8 mouse cellular contexts compared by ENCODE assay signal in the genomic region with DNA sequence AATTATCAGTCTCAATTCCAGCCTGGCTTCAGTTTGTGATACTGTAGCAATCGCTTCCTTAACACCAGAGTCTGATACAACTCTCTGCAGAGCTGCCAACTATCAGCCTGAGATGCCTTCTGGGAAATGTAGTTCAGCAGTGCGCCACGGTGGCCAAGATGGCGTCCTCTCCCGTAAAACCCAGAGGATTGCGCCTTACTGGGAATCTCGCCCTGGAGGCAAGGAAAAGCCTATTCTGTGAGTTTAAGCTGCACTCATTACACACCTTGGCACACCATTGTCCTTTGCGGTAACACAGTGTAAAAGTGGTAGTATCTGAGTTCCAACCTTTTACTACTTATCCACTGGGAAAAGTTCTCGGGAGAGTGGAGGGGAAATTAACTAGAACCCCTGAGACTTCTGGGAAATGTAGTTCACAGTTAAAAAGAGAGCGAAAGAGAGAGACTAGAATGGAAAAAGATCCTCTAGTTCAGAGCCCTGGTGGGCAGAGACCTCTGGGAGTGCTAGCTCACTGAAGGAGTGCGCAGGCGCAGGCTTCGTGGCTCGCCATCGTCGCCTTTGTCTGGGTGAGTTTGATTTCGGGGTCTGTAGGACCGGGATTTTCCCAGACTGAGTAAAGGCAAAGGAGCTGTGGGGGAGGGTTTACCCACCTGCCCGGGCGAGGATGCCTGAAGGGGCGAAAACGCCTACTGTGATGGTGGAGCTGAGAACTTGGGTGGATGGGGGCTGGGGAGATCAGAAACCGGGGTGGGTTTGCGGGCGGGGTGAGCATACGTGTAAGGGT. TPM values are rescaled to one million over a fixed set of nuclear protein-coding genes. Genes with fewer than 3 reads are reported as not detected.
DNase-seq lines count a peak whose midpoint lies in the region; ATAC-seq and TF ChIP-seq lines count a peak whose summit lies in the region.

A gene (plus strand): TSS at position 132 of the 784 bp plus-strand sequence.

- H3K4me1 ChIP-seq in G1E (ENCODE audit: insufficient read depth, low read depth, low read length): peaks cover 39% of the 10 kb centered on the region
- peaks cover 24% of the 10 kb centered on the region for H3K4me1 ChIP-seq in forebrain, embryonic 16.5 days (replicated peaks; ENCODE audit: control insufficient read depth, insufficient read depth, low read length)
- no peaks in the 10 kb centered on the region for H3K4me1 ChIP-seq in lung, embryonic 14.5 days (ENCODE audit: insufficient read depth)
- peaks cover 7% of the 10 kb centered on the region for H3K4me1 ChIP-seq in olfactory bulb, adult 2 months (ENCODE audit: control insufficient read depth, insufficient read depth, low read length)
- H3K4me1 ChIP-seq in thymus, adult 2 months (replicated peaks; ENCODE audit: control insufficient read depth, insufficient read depth, low read length): peaks cover 22% of the 10 kb centered on the region

- peak within 1 kb of the TSS; percentile 91 for H3K9ac ChIP-seq in forebrain, embryonic 16.5 days (replicated peaks; ENCODE audit: low read depth, low read length)
- peak within 1 kb of the TSS; percentile 71 for H3K9ac ChIP-seq in lung, embryonic 14.5 days

- no peaks in the 10 kb centered on the region for H3K9me3 ChIP-seq in G1E (replicated peaks)
- H3K9me3 ChIP-seq in forebrain, embryonic 16.5 days (ENCODE audit: control insufficient read depth, low read length): no peaks in the 10 kb centered on the region
- no peaks in the 10 kb centered on the region for H3K9me3 ChIP-seq in lung, embryonic 14.5 days (ENCODE audit: low read depth, low read length)

- ATAC-seq in G1E (ENCODE audit: extremely low read depth, insufficient number of reproducible peaks, low FRiP score, poor library complexity, severe bottlenecking): peak; percentile 36
- ATAC-seq in forebrain, embryonic 16.5 days: peak; percentile 80
- peak; percentile 83 for ATAC-seq in lung, embryonic 14.5 days (ENCODE audit: insufficient read depth)

- peak within 1 kb of the TSS; percentile 99 for H3K27ac ChIP-seq in forebrain, embryonic 16.5 days (ENCODE audit: low read length)
- H3K27ac ChIP-seq in layer of hippocampus, adult 2 months: peak within 1 kb of the TSS; percentile 93
- H3K27ac ChIP-seq in lung, embryonic 14.5 days (ENCODE audit: low read depth): peak within 1 kb of the TSS; percentile 95
- H3K27ac ChIP-seq in olfactory bulb, adult 2 months (ENCODE audit: insufficient read depth, low read depth, low read length): peak within 1 kb of the TSS; percentile 93
- H3K27ac ChIP-seq in thymus, adult 2 months (ENCODE audit: control insufficient read depth, insufficient read depth, low read length): peak within 1 kb of the TSS; percentile 90

- no peak for TF ChIP-seq CTCF in G1E (IDR thresholded peaks at IDR 0.05; ENCODE audit: low read depth, low read length)
- peak; percentile 55 for TF ChIP-seq CTCF in layer of hippocampus, adult 2 months (conservative IDR thresholded peaks at IDR 0.05)
- TF ChIP-seq CTCF in lung, embryonic 14.5 days (IDR thresholded peaks at IDR 0.05; ENCODE audit: low read depth): peak; percentile 44
- no peak for TF ChIP-seq CTCF in olfactory bulb, adult 2 months (IDR thresholded peaks at IDR 0.05; ENCODE audit: insufficient read depth, low read depth, low read length)
- peak; percentile 56; the same call in 1 of the 2 replicates for TF ChIP-seq CTCF in thymus, adult 2 months (IDR thresholded peaks at IDR 0.05; ENCODE audit: borderline replicate concordance, control insufficient read depth, extremely low read depth, insufficient read depth, low read length, poor library complexity)

- intact Hi-C loops in heart, postnatal 36 days (cut with DNase I): loop anchor here (2.0 to 5.0 kb wide), 3 partner anchors 44 to 83 kb away; a partner anchor contains a TSS

- peak within 1 kb of the TSS; percentile 81 for H3K4me2 ChIP-seq in forebrain, embryonic 16.5 days (ENCODE audit: low read length)
- peak within 1 kb of the TSS; percentile 79 for H3K4me2 ChIP-seq in lung, embryonic 14.5 days

- peaks cover 19% of the 10 kb centered on the region for H3K36me3 ChIP-seq in G1E (replicated peaks)
- H3K36me3 ChIP-seq in forebrain, embryonic 16.5 days (ENCODE audit: control insufficient read depth, insufficient read depth): no peaks in the 10 kb centered on the region
- peaks cover 18% of the 10 kb centered on the region for H3K36me3 ChIP-seq in lung, embryonic 14.5 days (ENCODE audit: insufficient read depth)
- H3K36me3 ChIP-seq in thymus, adult 2 months (ENCODE audit: control insufficient read depth, insufficient read depth, low read length): no peaks in the 10 kb centered on the region

- H3K27me3 ChIP-seq in G1E (ENCODE audit: insufficient read depth, low read length): no peaks in the 10 kb centered on the region
- H3K27me3 ChIP-seq in forebrain, embryonic 16.5 days (replicated peaks; ENCODE audit: control insufficient read depth, insufficient read depth, low read length): no peaks in the 10 kb centered on the region
- H3K27me3 ChIP-seq in lung, embryonic 14.5 days (ENCODE audit: insufficient read depth, low read length): no peaks in the 10 kb centered on the region
- no peaks in the 10 kb centered on the region for H3K27me3 ChIP-seq in thymus, adult 2 months (ENCODE audit: control insufficient read depth, insufficient read depth, low read length)

- TF ChIP-seq POLR2A in olfactory bulb, adult 2 months (IDR thresholded peaks at IDR 0.05; ENCODE audit: insufficient read depth, low read depth, low read length): peak; percentile 77
- peak; percentile 69 for TF ChIP-seq POLR2A in thymus, adult 2 months (IDR thresholded peaks at IDR 0.05; ENCODE audit: control insufficient read depth, extremely low read depth, insufficient read depth, low read length, poor library complexity)

- peak; percentile 84 for DNase-seq in G1E (ENCODE audit: low spot score)
- DNase-seq in cerebellum, adult 18-20 months: peak; percentile 91 to 92
- DNase-seq in heart, postnatal 36 days: peak; percentile 87 to 91
- peak; percentile 86 to 92 for DNase-seq in layer of hippocampus, adult 2 months (ENCODE audit: low spot score in 2 of 2)
- peak; percentile 97 for DNase-seq in lung, embryonic 14.5 days
- DNase-seq in thymus, adult 2 months: peak; percentile 89

- WGBS in forebrain, embryonic 16.5 days: under 1% methylated on average over 26 of the region's 26 CpGs
- whole genome bisulfite sequencing in lung, embryonic 14.5 days: under 1% methylated on average over 26 of the region's 26 CpGs
- under 1% methylated on average over 26 of the region's 26 CpGs for WGBS in olfactory bulb, adult 2 months
- under 1% methylated on average over 26 of the region's 26 CpGs for WGBS in thymus, adult 2 months

- H3K4me3 ChIP-seq in G1E (ENCODE audit: low read depth, low read length): peak within 1 kb of the TSS; percentile 79
- H3K4me3 ChIP-seq in forebrain, embryonic 16.5 days (replicated peaks; ENCODE audit: low read length): peak within 1 kb of the TSS; percentile 66
- peak within 1 kb of the TSS; percentile 88 for H3K4me3 ChIP-seq in layer of hippocampus, adult 2 months
- H3K4me3 ChIP-seq in lung, embryonic 14.5 days (ENCODE audit: low read depth, low read length): peak within 1 kb of the TSS; percentile 51
- peak within 1 kb of the TSS; percentile 72 for H3K4me3 ChIP-seq in olfactory bulb, adult 2 months (ENCODE audit: insufficient read depth, low read depth, low read length)
- peak within 1 kb of the TSS; percentile 94 for H3K4me3 ChIP-seq in thymus, adult 2 months (ENCODE audit: control insufficient read depth, insufficient read depth, low read length)

RNA-seq across cellular contexts. Expression of the gene that starts here (rescaled TPM):
- total RNA-seq in G1E (2014; fragmentation: Nextera tagmentation) (29.5 and 36.0 TPM in 2 replicates), G1E (2017) (22.9 and 24.6 TPM in 2 replicates)
- polyA plus RNA-seq in G1E (2012): 0.15 and 0.30 TPM in 2 replicates
- 112 and 137 TPM in 2 replicates for polyA plus RNA-seq in forebrain, embryonic 16.5 days (2015; fragmentation: Nextera tagmentation; extraction: Ambion mirVana)
- total RNA-seq in heart, postnatal 36 days (2021): 10 to 100 TPM; 30.9 to 35.3 TPM
- total RNA-seq in layer of hippocampus, adult 2 months (2021): 10 to 100 TPM; 73.1 to 75.5 TPM
- 120 and 128 TPM in 2 replicates for polyA plus RNA-seq in lung, embryonic 14.5 days (2014; fragmentation: Nextera tagmentation; extraction: Ambion mirVana)
- polyA plus RNA-seq in olfactory bulb, adult 2 months (2012; ENCODE audit: insufficient read depth, insufficient read length, low replicate concordance, missing spikeins): 238 TPM in 1 of 2 replicates, not detected in the other
- 30.6 and 36.4 TPM in 2 replicates for polyA plus RNA-seq in thymus, adult 2 months (2012; rRNA removed)

Comparison
In these comparisons a context has a peak if more than half of its experiments do, and no peak if none do; other contexts are left out.
1. Peak in every context shown above with its lines: DNase-seq, ATAC-seq, H3K4me3 ChIP-seq and H3K27ac ChIP-seq.
2. RNA of the gene that starts here (polyA plus RNA-seq): 120 to 128 TPM in lung, embryonic 14.5 days, 112 to 137 TPM in forebrain, embryonic 16.5 days, 30.6 to 36.4 TPM in thymus, adult 2 months and 238 TPM in olfactory bulb, adult 2 months; 0.15 to 0.30 TPM in G1E; every median in the first group is over 10 times any median in the second.
3. CTCF ChIP-seq: peak in layer of hippocampus, adult 2 months (single experiment), lung, embryonic 14.5 days (single experiment) and thymus, adult 2 months (single experiment); none in G1E (single experiment) and olfactory bulb, adult 2 months (single experiment).